Mouse (Mus musculus): ENCODE data around the gene Oosp1.

DNA sequence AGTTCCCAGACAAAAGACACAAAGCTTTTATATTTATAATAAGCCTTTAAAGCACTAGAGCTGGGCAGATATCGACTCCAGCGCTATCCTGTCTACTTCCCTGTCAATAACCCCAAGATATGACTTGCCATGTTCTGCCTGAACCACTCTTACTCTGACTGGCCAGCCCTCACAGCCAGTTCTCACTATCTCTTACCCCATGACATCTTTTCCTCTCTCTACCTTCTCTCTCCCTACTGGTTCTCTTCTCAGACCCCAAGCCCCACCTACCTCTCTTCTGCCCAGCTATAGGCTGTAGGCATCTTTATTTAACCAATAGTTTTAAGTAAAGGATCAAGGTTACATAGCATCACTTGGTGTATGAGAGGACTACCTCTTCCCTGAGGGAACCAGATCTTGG lies 56.6 kb downstream of the Oosp1 start:
- TF ChIP-seq CTCF (IDR thresholded peaks at IDR 0.05; ENCODE audit: low read depth) (no peak), EP300 (IDR thresholded peaks at IDR 0.05; ENCODE audit: low read depth) (no peak)
